Mouse (Mus musculus) thymus, postnatal 25 days (tissue): ENCODE data around the gene Psmb5.

Experiments used
- DNase-seq: peaks from one replicate; pipeline ENCODE4 v3.0.0; 2022

Gene Psmb5

GRCm38 (mm10) chr14:54591056-54591455 lies 26.8 kb downstream of the Psmb5 start:
- DNase-seq: no peak

- DNase-seq: peak; percentile 56
Measured at GRCm38 (mm10) chr14:54583681-54584338, 34.0 kb downstream of the Psmb5 start.

GRCm38 (mm10) chr14:54582536-54582935 lies 35.3 kb downstream of the Psmb5 start:
- DNase-seq: no peak

GRCm38 (mm10) chr14:54579638-54580037 lies 38.2 kb downstream of the Psmb5 start:
- no peak for DNase-seq

- DNase-seq: peak; percentile 64
Measured at GRCm38 (mm10) chr14:54578063-54578462, 39.8 kb downstream of the Psmb5 start.

GRCm38 (mm10) chr14:54577089-54577982 lies 40.5 kb downstream of the Psmb5 start, which contains the start of gene Ajuba:
Gene Ajuba, minus strand, starts transcription at chr14:54577558.
- DNase-seq: peak; percentile 45

- DNase-seq: peak; percentile 21
Measured at GRCm38 (mm10) chr14:54576241-54577088, 41.4 kb downstream of the Psmb5 start.

- peak; percentile 24 for DNase-seq
Measured at GRCm38 (mm10) chr14:54575631-54576030, 42.2 kb downstream of the Psmb5 start.

- DNase-seq: no peak
Measured at GRCm38 (mm10) chr14:54575031-54575430, 42.8 kb downstream of the Psmb5 start.

- DNase-seq: no peak
Measured at GRCm38 (mm10) chr14:54574253-54574652, 43.6 kb downstream of the Psmb5 start.

- no peak for DNase-seq
Measured at GRCm38 (mm10) chr14:54572790-54573736, 44.8 kb downstream of the Psmb5 start.

GRCm38 (mm10) chr14:54572122-54572521 lies 45.7 kb downstream of the Psmb5 start:
- DNase-seq: no peak

GRCm38 (mm10) chr14:54569451-54570392 lies 48.1 kb downstream of the Psmb5 start:
- DNase-seq: no peak

- peak; percentile 66 for DNase-seq
Measured at GRCm38 (mm10) chr14:54568694-54569414, 49.0 kb downstream of the Psmb5 start.
